Mouse (Mus musculus) myocyte (in vitro differentiated cells): ENCODE measurements around the gene Myo1d. TPM values are rescaled to one million over a fixed set of nuclear protein-coding genes. Genes with fewer than 3 reads are reported as not detected.
A peak's percentile ranks its signal among the peaks of the same experiment; 100 is the strongest.

Experiments used
- H3K27me3 ChIP-seq: one replicate; pipeline ENCODE4 v1.6.1; 2011; ENCODE audit not compliant: control insufficient read depth, insufficient read depth, insufficient read length
- H3K36me3 ChIP-seq: one replicate; pipeline ENCODE4 v1.6.1; 2011; ENCODE audit not compliant: control insufficient read depth, insufficient read depth
- H3K4me2 ChIP-seq: one replicate; pipeline ENCODE4 v1.6.1; 2011; ENCODE audit warnings: low read depth, control low read depth
- H3K4me3 ChIP-seq: one replicate; pipeline ENCODE4 v1.5.1; 2011; ENCODE audit warnings: mild to moderate bottlenecking, control low read depth, moderate library complexity
- H3K79me2 ChIP-seq: one replicate; pipeline ENCODE4 v1.6.1; 2011; ENCODE audit not compliant: control insufficient read depth, insufficient read depth
- H3ac ChIP-seq: one replicate; pipeline ENCODE4 v1.6.1; 2011; ENCODE audit not compliant: control insufficient read depth, insufficient read length
- CEBPB ChIP-seq: IDR thresholded peaks from 2 replicates; pipeline ENCODE4 v1.6.1; 2011; ENCODE audit warnings: mild to moderate bottlenecking, moderate library complexity; ENCODE audit not compliant: poor library complexity, insufficient read depth, severe bottlenecking
- E2F4 ChIP-seq: IDR thresholded peaks from one replicate; pipeline ENCODE4 v1.6.1; 2011; ENCODE audit warnings: mild to moderate bottlenecking, control low read depth, moderate library complexity; ENCODE audit not compliant: insufficient read depth
- MAX ChIP-seq: IDR thresholded peaks from one replicate; pipeline ENCODE4 v1.6.1; 2011; ENCODE audit warnings: low read depth, mild to moderate bottlenecking, control low read depth
- MYOD1 ChIP-seq, 3 experiments: IDR thresholded peaks; one replicate each; pipeline ENCODE4 v1.6.1; 2011; ENCODE audit warnings: control low read depth in 2 of 3, low read depth in 2 of 3, mild to moderate bottlenecking in 2 of 3, moderate library complexity in 1 of 3; ENCODE audit not compliant: insufficient read length in 2 of 3, control insufficient read depth in 1 of 3
- MYOG ChIP-seq, 3 experiments: IDR thresholded peaks; one replicate each; pipeline ENCODE4 v1.6.1; 2011; ENCODE audit warnings: control low read depth in 2 of 3, low read depth in 2 of 3, mild to moderate bottlenecking in 2 of 3; ENCODE audit not compliant: insufficient read length in 2 of 3, control insufficient read depth in 1 of 3, insufficient read depth in 1 of 3
- POLR2A ChIP-seq: IDR thresholded peaks from one replicate; pipeline ENCODE4 v1.6.1; 2011; ENCODE audit warnings: low read depth, mild to moderate bottlenecking, control low read depth, moderate library complexity; ENCODE audit not compliant: insufficient read length
- POLR2AphosphoS2 ChIP-seq: IDR thresholded peaks from one replicate; pipeline ENCODE4 v1.6.1; 2011; ENCODE audit warnings: low read depth, control low read depth; ENCODE audit not compliant: insufficient read length
- REST ChIP-seq: IDR thresholded peaks from one replicate; pipeline ENCODE4 v1.6.1; 2011; ENCODE audit warnings: mild to moderate bottlenecking, control low read depth, moderate library complexity; ENCODE audit not compliant: insufficient read depth, insufficient read length
- SRF ChIP-seq: IDR thresholded peaks from one replicate; pipeline ENCODE4 v1.6.1; 2011; ENCODE audit warnings: low read depth; ENCODE audit not compliant: control insufficient read depth, insufficient read length
- TCF12 ChIP-seq: IDR thresholded peaks from one replicate; pipeline ENCODE4 v1.6.1; 2011; ENCODE audit warnings: mild to moderate bottlenecking, control low read depth; ENCODE audit not compliant: poor library complexity, insufficient read depth, severe bottlenecking
- TCF3 ChIP-seq: IDR thresholded peaks from one replicate; pipeline ENCODE4 v1.6.1; 2011; ENCODE audit warnings: low read depth, control low read depth; ENCODE audit not compliant: insufficient read length
- USF1 ChIP-seq: IDR thresholded peaks from one replicate; pipeline ENCODE4 v1.6.1; 2011; ENCODE audit warnings: low read depth, mild to moderate bottlenecking, control low read depth, moderate library complexity
- polyA plus RNA-seq: library from polyadenylated mRNA; unstranded; fragments of >200 nt; fragmentation: generic; extraction: Trizol; gene quantifications from one replicate; pipeline ENCODE4 v1.2.1, GENCODE M21; 2012; ENCODE audit warnings: missing spikeins

Gene Myo1d
- polyA plus RNA-seq, 1 experiment: 10.5 TPM

- Histone ChIP-seq H3K79me2 (no peaks in the 10 kb centered on the region), H3K36me3 (no peaks in the 10 kb centered on the region), H3K27me3 (no peaks in the 10 kb centered on the region), H3ac (no peak overlapping the region), H3K4me2 (no peak overlapping the region), H3K4me3 (no peak overlapping the region)
- TF ChIP-seq MAX: no peak
- no peak for TF ChIP-seq MYOD1 (IDR thresholded peaks at IDR 0.05; ENCODE audit: control insufficient read depth in 1 of 3, insufficient read length in 2 of 3, low read depth in 2 of 3)
- no peak for TF ChIP-seq TCF12
- no peak for TF ChIP-seq USF1
- no peak for TF ChIP-seq TCF3
- TF ChIP-seq MYOG (IDR thresholded peaks at IDR 0.05; ENCODE audit: control insufficient read depth in 1 of 3, insufficient read depth in 1 of 3, insufficient read length in 2 of 3, low read depth in 2 of 3): no peak
- no peak for TF ChIP-seq POLR2AphosphoS2
- TF ChIP-seq REST: no peak
- no peak for TF ChIP-seq E2F4
- no peak for TF ChIP-seq SRF
- TF ChIP-seq CEBPB: no peak
- TF ChIP-seq POLR2A: no peak
Measured at GRCm38 (mm10) chr11:80700611-80701010, 79.2 kb downstream of the Myo1d start.

GRCm38 (mm10) chr11:80698721-80699120 lies 81.1 kb downstream of the Myo1d start:
- Histone ChIP-seq H3K4me2 (peak overlapping the region; percentile 43), H3K4me3 (no peak overlapping the region), H3K27me3 (no peaks in the 10 kb centered on the region), H3ac (no peak overlapping the region), H3K79me2 (no peaks in the 10 kb centered on the region), H3K36me3 (no peaks in the 10 kb centered on the region)
- TF ChIP-seq CEBPB (no peak), MYOG (IDR thresholded peaks at IDR 0.05; ENCODE audit: control insufficient read depth in 1 of 3, insufficient read depth in 1 of 3, insufficient read length in 2 of 3, low read depth in 2 of 3) (no peak), MYOD1 (IDR thresholded peaks at IDR 0.05; ENCODE audit: control insufficient read depth in 1 of 3, insufficient read length in 2 of 3, low read depth in 2 of 3) (no peak), E2F4 (no peak), MAX (no peak), USF1 (no peak), POLR2AphosphoS2 (no peak), SRF (no peak)

- Histone ChIP-seq H3K4me2 (no peak overlapping the region), H3K27me3 (no peaks in the 10 kb centered on the region), H3ac (no peak overlapping the region), H3K4me3 (no peak overlapping the region), H3K79me2 (no peaks in the 10 kb centered on the region), H3K36me3 (no peaks in the 10 kb centered on the region)
- no peak for TF ChIP-seq MYOD1 (IDR thresholded peaks at IDR 0.05; ENCODE audit: control insufficient read depth in 1 of 3, insufficient read length in 2 of 3, low read depth in 2 of 3)
- TF ChIP-seq TCF3: no peak
- no peak for TF ChIP-seq MAX
- no peak for TF ChIP-seq REST
- no peak for TF ChIP-seq E2F4
- TF ChIP-seq CEBPB: no peak
- no peak for TF ChIP-seq TCF12
- no peak for TF ChIP-seq MYOG (IDR thresholded peaks at IDR 0.05; ENCODE audit: control insufficient read depth in 1 of 3, insufficient read depth in 1 of 3, insufficient read length in 2 of 3, low read depth in 2 of 3)
- no peak for TF ChIP-seq POLR2A
Measured at GRCm38 (mm10) chr11:80696350-80696749, 83.5 kb downstream of the Myo1d start.

GRCm38 (mm10) chr11:80684603-80685002 lies 95.2 kb downstream of the Myo1d start:
- TF ChIP-seq USF1: no peak
- TF ChIP-seq REST: no peak
- no peak for TF ChIP-seq POLR2A
- no peak for TF ChIP-seq SRF
- TF ChIP-seq MYOD1 (IDR thresholded peaks at IDR 0.05; ENCODE audit: control insufficient read depth in 1 of 3, insufficient read length in 2 of 3, low read depth in 2 of 3): no peak
- no peak for TF ChIP-seq MAX
- no peak for TF ChIP-seq TCF12
- TF ChIP-seq TCF3: no peak
- no peak for TF ChIP-seq E2F4
- Histone ChIP-seq H3K4me3 (no peak overlapping the region), H3K4me2 (no peak overlapping the region), H3K36me3 (no peaks in the 10 kb centered on the region), H3K27me3 (no peaks in the 10 kb centered on the region), H3K79me2 (no peaks in the 10 kb centered on the region), H3ac (no peak overlapping the region)

GRCm38 (mm10) chr11:80682745-80683144 lies 97.1 kb downstream of the Myo1d start:
- no peaks in the 10 kb centered on the region for H3K79me2 ChIP-seq
- H3K27me3 ChIP-seq: no peaks in the 10 kb centered on the region
- H3K4me3 ChIP-seq: no peak overlapping the region
- TF ChIP-seq TCF3: no peak
- TF ChIP-seq USF1: no peak
- TF ChIP-seq MAX: no peak
- no peak for TF ChIP-seq MYOD1 (IDR thresholded peaks at IDR 0.05; ENCODE audit: control insufficient read depth in 1 of 3, insufficient read length in 2 of 3, low read depth in 2 of 3)
- TF ChIP-seq POLR2A: no peak
- no peak for TF ChIP-seq E2F4
- no peak for TF ChIP-seq POLR2AphosphoS2
- TF ChIP-seq SRF: no peak
- no peak for TF ChIP-seq TCF12
- no peak for TF ChIP-seq CEBPB
- TF ChIP-seq REST: no peak
- no peak for TF ChIP-seq MYOG (IDR thresholded peaks at IDR 0.05; ENCODE audit: control insufficient read depth in 1 of 3, insufficient read depth in 1 of 3, insufficient read length in 2 of 3, low read depth in 2 of 3)
- no peaks in the 10 kb centered on the region for H3K36me3 ChIP-seq
- H3ac ChIP-seq: no peak overlapping the region
- H3K4me2 ChIP-seq: no peak overlapping the region
